Mouse (Mus musculus) lung, adult 2 months (tissue): ENCODE measurements around the gene Spcs1. TPM values are rescaled to one million over a fixed set of nuclear protein-coding genes. Genes with fewer than 3 reads are reported as not detected.

ENCODE experiments used
- DNase-seq: peaks from one replicate; pipeline ENCODE4 v3.0.0; 2022
- H3K4me1 ChIP-seq: fragments of 200-500 bp; 2 replicates; pipeline ENCODE4 v1.6.1; 2011; ENCODE audit warnings: low read length; ENCODE audit not compliant: control insufficient read depth, insufficient read depth
- H3K4me3 ChIP-seq: fragments of 200-500 bp; replicated peaks from 2 replicates; pipeline ENCODE3; 2011; ENCODE audit warnings: low read depth, mild to moderate bottlenecking, control low read depth, low read length; ENCODE audit errors: extremely low read depth
- CTCF ChIP-seq: fragments of 200-500 bp; IDR thresholded peaks from 2 replicates; pipeline ENCODE4 v1.5.1; 2011; ENCODE audit warnings: mild to moderate bottlenecking, low read length, control low read depth; ENCODE audit not compliant: insufficient read depth
- POLR2A ChIP-seq: fragments of 200-500 bp; IDR thresholded peaks from 2 replicates; pipeline ENCODE4 v1.6.1; 2011; ENCODE audit warnings: low read depth, mild to moderate bottlenecking, control low read depth, low read length, borderline replicate concordance; ENCODE audit errors: extremely low read depth
- WGBS: fragments of 180-500 bp; shearing (Covaris S2); methylation state at CpG from one replicate; pipeline ENCODE4 v1.1.7; 2018; 5-methylcytosine and 5-hydroxymethylcytosine counted together
- polyA plus RNA-seq: library from polyadenylated mRNA; depleted of rRNA; stranded (reverse); fragments of >200 nt; gene quantifications from 2 replicates; pipeline ENCODE4 v1.2.3, GENCODE M21; 2012

Spcs1 gene
- polyA plus RNA-seq, 1 experiment: 173 TPM

GRCm38 (mm10) chr14:31013928-31014327 lies 12.5 kb upstream of the Spcs1 start:
- DNase-seq: no peak
- WGBS: 94% methylated on average over 2 of the region's 2 CpGs
- Histone ChIP-seq H3K4me1 (no peaks in the 10 kb centered on the region), H3K4me3 (no peak overlapping the region)
- TF ChIP-seq CTCF: no peak
- no peak for TF ChIP-seq POLR2A

GRCm38 (mm10) chr14:31011588-31011987 lies 10.1 kb upstream of the Spcs1 start:
- DNase-seq: no peak
- H3K4me1 ChIP-seq: no peaks in the 10 kb centered on the region
- 91% methylated on average over 3 of the region's 3 CpGs for WGBS
- TF ChIP-seq CTCF (no peak), POLR2A (no peak)
- no peak overlapping the region for H3K4me3 ChIP-seq

- WGBS: 81% methylated on average over 5 of the region's 5 CpGs
- DNase-seq: no peak
- Histone ChIP-seq H3K4me1 (no peaks in the 10 kb centered on the region), H3K4me3 (no peak overlapping the region)
- no peak for TF ChIP-seq CTCF
- no peak for TF ChIP-seq POLR2A
These were observed 5.3 kb upstream of the Spcs1 start for GRCm38 (mm10) chr14:31006779-31007178.

- TF ChIP-seq CTCF: no peak
- no peak for TF ChIP-seq POLR2A
- WGBS: 47% methylated on average over 2 of the region's 2 CpGs
These were observed 3.1 kb upstream of the Spcs1 start for GRCm38 (mm10) chr14:31004527-31004926.

GRCm38 (mm10) chr14:31000816-31001306 lies 611 bp downstream of the Spcs1 start:
- H3K4me3 ChIP-seq: peak overlapping the region; percentile 100
- under 1% methylated on average over 21 of the region's 21 CpGs for WGBS
- H3K4me1 ChIP-seq: peaks cover 3% of the 10 kb centered on the region; the same call in 1 of the 2 replicates
- no peak for TF ChIP-seq CTCF
- no peak for TF ChIP-seq POLR2A
- DNase-seq: no peak

More at GRCm38 (mm10) chr14:31004527-31004926, 3.1 kb upstream of the Spcs1 start:
- no peak for DNase-seq
- no peak overlapping the region for H3K4me3 ChIP-seq
- peaks cover 3% of the 10 kb centered on the region; the same call in 1 of the 2 replicates for H3K4me1 ChIP-seq

- Histone ChIP-seq H3K4me3 (peak overlapping the region; percentile 11), H3K4me1 (peaks cover 3% of the 10 kb centered on the region; the same call in 1 of the 2 replicates)
- TF ChIP-seq POLR2A: no peak
- no peak for TF ChIP-seq CTCF
- 41% methylated on average over 10 of the region's 10 CpGs for WGBS
- DNase-seq: no peak
These were observed 1.1 kb downstream of the Spcs1 start for GRCm38 (mm10) chr14:31000356-31000755.

GRCm38 (mm10) chr14:30996417-30996816 lies 5.1 kb downstream of the Spcs1 start:
- DNase-seq: no peak
- no peak for TF ChIP-seq POLR2A
- TF ChIP-seq CTCF: no peak
- Histone ChIP-seq H3K4me3 (no peak overlapping the region), H3K4me1 (peaks cover 3% of the 10 kb centered on the region; the same call in 1 of the 2 replicates)

GRCm38 (mm10) chr14:30976222-30976621 lies 25.2 kb downstream of the Spcs1 start:
- TF ChIP-seq POLR2A (no peak), CTCF (no peak)
- no peak for DNase-seq
- Histone ChIP-seq H3K4me3 (no peak overlapping the region), H3K4me1 (no peaks in the 10 kb centered on the region)
- 70% methylated on average over 3 of the region's 3 CpGs for WGBS

- H3K4me1 ChIP-seq: no peaks in the 10 kb centered on the region
- WGBS: 65% methylated on average over 6 of the region's 6 CpGs
These were observed 27.3 kb downstream of the Spcs1 start for GRCm38 (mm10) chr14:30974204-30974603.

GRCm38 (mm10) chr14:30960366-30960765 lies 41.1 kb downstream of the Spcs1 start:
- no peak for TF ChIP-seq POLR2A
- 97% methylated on average over 1 of the region's 1 CpGs for WGBS
- Histone ChIP-seq H3K4me3 (no peak overlapping the region), H3K4me1 (no peaks in the 10 kb centered on the region)
- DNase-seq: no peak

More at GRCm38 (mm10) chr14:30974204-30974603, 27.3 kb downstream of the Spcs1 start:
- no peak for TF ChIP-seq CTCF
- TF ChIP-seq POLR2A: no peak
- DNase-seq: no peak
- no peak overlapping the region for H3K4me3 ChIP-seq

- WGBS: 68% methylated on average over 4 of the region's 4 CpGs
- DNase-seq: no peak
- no peak for TF ChIP-seq POLR2A
- TF ChIP-seq CTCF: no peak
- no peak overlapping the region for H3K4me3 ChIP-seq
- H3K4me1 ChIP-seq: no peaks in the 10 kb centered on the region
These were observed 42.4 kb downstream of the Spcs1 start for GRCm38 (mm10) chr14:30959031-30959430.
